Mouse (Mus musculus) mature B cell (primary cell): ENCODE measurements around the gene Ybx3.

Source experiments
- in situ Hi-C: fragments of 300-500 bp; cut with MboI; formaldehyde crosslinking; loops from 2 replicates; pipeline ENCODE4 v1.14.3; 2019

Ybx3 gene

DNA sequence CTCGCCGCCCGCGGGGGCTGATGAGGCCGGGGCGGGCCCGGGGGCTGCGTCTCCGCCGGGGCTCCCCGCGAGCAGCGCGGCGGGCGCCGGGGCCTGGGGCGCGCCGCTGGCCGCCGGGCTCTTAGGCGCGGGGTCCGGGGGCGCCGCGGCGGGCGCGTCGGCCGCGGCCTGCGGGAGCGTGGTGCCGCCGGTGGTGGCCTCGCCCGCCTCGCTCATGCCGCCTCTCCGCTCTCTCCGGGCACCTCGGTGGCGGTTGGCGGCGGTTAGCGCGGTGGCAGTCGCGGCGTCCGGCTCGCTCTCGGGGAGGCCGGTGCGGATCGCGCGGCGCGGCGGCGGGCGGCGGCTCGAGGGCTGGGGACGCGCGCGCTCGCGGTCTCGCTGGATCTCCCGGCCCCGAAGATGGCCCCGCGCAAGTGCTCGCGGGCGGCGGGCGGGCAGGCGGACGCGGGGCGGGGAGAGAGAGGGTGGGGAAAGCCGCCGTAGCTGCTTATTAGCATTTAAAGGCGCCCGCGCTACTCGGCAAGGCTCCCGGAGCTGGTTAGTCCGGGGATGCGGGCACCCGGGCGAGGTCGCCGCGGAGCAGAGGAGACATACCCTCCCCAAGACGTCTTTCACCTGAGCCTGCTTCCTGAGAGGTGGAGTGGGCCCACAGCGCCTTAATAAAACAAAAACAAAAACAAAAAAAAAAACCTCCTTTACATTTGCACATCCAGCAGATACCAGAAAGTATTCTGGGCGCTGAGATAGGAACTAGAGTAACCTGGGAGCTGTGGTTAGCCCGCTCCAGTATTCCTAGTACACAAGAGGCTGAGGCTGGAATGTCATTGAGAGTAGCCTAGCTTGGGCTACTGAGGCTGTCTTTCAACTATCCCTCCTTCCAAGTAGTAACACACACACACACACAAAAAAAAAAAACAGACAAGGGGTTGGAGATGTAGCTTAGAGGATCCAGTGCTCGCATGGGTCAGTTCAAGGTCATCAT, at the start of gene Ybx3:
Gene Ybx3 (minus strand): TSS at position 437 of the 982 bp plus-strand sequence.
- in situ Hi-C loops, result no loop called here

DNA sequence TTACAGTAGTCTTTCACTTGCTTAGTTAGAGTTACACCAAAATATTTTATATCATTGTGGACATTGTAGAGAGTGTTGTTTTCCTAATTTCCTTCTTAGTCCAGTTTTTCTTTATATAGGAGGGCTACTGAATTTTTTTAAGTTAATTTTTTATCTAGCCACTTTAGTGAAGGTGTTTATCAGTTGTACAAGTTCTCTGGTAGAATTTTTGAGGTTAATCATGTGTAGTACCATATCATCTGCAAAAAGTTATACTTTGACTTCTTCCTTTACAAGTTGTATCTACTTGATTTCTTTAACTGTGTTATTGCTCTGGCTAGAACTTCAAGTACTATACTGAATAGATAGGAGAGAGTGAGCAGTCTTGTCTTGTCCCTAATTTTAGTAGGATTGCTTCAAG, 48.4 kb upstream of the Ybx3 start:
- in situ Hi-C loops, result no loop called here

DNA sequence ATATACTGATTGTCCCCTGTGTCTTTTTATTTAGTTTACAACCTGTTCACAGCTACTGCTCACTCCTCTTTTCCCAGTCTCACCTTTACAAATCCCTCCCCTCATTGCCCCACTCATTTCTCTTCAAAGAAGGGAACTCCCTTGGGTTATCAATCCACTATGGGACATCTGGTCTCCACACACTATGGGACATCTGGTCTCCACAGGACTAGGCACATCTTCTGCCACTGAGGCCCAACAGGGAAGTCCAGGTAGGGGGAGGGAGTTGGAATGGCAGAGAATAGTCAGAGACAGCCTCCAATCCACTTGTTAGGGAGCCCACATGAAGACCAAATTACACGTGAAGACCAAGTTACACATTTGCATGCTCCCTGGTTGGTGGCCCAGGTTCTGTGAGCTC, 45.8 kb upstream of the Ybx3 start:
- in situ Hi-C loops, result no loop called here

DNA sequence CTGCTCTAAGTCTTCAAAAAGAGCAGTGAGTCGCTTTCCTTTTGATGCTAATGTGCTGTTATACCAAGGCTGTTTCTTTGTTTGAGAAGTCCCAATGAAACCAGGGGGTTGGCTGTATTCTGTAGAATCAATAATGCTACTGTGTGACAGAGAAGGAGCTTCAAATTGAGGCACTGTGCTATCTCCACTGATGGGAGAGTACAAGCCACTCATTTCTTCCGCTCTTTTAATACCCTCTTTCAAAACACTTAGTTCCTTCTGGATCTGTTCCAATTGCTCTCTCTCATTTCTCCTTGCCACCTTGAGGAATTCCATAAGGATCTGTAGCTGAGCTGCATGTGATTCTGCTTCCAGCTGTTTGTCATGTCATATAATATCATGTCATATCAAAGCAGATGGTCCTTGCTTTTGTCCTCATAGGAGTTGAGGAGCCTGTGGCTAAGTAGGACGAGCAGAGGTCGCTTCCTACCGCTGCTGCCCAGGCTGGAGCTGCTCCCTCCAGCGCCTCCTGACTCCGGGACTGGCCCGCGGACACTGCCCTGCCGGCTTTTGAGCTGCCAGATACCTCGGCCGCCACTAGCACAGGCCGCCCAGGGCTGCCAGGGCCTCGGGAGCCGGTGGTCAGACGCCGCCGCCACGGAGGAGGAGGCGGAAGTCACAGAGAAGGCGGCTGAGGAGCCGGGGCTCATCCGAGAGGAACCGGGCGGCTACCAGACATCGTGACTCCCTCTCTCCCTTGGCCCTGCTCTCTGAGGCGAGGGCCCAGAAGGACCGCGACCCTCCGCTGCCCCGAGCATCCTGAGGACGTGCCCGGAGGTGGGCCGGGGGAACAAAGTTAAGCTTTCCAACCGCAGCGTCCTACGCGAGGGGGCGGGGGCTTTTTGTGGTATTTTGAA, 45.1 kb upstream of the Ybx3 start:
- in situ Hi-C loops, result no loop called here

DNA sequence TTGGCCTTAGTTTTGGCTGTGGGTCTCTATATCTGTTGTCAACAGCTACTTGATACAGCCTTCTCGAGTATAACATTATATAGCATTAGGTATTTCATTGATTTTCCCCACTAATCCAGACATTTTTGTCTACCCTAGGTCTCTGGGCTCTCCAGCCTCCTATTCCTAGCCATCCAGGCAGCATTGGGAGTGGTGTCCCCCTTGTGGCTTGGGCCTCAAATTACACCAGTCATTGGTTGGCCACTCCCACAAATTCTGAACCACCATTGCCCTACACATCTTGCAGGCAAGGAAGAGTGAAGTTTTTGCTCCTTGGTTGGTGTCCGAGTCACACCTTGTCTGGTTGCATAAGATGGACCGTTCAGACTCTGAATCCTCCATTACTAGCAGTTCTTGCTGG, 33.3 kb upstream of the Ybx3 start:
- in situ Hi-C loops, result no loop called here

DNA sequence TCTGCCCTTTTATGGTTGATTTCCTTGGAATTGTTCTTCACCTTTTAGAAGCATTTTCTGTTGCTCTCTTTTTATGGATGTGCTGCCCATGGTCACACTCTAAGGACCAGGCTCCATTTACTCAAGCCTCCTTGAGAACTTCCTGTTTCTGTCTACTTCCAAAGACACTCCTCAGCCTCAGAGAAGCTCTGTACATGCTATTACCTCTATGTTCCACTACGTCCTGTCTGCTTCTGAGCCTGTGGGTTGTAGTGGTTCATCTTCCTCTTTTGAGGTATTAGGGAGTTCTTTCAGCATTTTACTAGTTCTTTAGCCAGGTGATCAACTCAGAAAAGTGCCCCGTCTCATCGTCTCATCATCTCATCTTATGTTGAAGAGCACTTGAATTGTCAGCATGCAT, 31.3 kb upstream of the Ybx3 start:
- in situ Hi-C loops, result no loop called here

DNA sequence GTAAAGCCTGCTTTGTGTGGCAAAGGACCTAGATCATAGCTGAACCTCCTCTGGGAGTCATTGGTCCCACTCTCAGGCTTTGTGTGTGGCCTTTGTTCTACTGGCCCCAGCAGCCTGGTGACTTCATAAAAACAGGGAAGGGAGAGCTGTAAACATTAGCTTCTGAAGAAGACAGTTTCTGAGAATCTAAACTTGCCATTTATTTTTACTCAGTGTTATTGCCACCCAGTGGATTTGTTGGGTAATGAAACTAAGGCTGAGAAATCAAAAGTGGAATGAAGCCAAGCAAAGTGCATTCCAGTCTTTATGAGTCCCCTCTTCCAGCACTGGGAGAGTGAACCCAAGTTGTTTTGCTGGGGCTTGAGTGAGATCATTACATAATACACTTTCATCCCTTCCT, 30.5 kb upstream of the Ybx3 start:
- in situ Hi-C loops, result no loop called here

DNA sequence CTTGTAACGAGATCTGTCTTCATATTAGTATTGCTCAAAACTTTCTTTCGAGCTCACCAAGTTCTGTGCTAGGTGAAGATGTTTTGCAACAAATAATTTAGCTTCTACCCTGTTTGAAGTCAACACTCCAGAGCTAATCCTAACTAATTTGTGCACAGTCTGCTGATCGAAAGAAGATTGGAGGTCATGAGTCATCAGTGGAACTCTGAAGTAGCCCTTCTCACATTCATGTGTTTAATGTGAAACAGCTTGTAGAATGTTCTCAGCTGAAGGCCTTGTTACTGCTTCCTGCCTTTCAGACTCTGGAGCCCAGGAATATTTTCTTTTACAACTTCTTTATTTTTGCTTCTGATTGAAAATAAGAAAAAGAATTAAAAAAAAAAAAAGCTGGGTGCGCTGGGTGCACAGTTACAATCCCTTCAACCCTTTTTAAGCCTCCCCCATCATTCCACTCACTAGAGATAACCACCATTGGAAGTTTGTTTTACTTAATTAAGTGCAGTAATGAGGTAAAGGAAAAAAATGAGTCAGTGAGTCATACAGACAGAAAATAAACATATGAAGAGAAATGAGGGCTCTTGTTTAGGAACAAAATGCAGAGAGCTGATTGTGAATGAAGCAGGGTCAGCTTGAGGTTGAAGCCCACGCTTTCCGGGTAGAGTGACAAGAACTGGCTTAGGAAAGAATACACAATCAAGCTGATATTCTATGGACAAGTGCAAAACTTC, 23.0 kb upstream of the Ybx3 start:
- in situ Hi-C loops, result no loop called here

DNA sequence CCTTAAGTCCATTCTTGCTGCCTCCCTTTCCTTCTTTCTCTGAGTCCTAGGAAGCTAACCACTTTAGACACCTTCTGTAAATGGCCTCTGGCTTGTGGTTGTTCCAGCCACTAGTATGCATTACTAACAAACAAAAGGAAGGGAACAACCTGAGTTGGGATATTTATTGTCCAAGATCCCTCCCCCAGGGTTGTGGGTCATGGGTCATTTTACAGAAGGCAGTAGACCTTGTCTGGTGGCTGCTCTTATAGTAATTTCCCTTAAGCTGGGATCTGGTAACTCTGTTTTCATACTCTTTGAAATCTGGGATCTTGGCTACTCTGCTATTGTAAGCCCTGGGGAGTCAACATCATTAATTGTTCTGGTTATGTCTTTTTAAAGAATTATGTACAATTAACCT, 18.7 kb upstream of the Ybx3 start:
- in situ Hi-C loops, result no loop called here

DNA sequence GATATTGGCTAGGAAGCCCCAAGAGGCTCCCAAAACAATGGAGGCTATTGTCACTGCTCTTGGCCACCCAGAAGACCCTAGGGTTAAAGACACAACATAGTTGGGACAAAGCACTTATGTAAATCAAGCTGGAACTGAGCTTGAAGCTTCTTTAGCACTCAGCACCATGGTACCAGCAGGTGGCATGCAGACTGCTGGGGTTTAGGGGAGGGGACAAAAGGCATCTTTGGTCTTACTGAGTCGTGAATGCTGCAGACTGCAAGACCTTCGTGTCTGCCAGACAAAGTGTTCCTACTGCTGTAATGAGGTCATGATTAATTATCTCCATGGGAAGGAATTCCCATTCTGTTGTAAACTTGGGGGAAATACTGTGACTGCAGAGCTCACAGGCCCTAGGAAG, 17.6 kb upstream of the Ybx3 start:
- in situ Hi-C loops, result no loop called here

DNA sequence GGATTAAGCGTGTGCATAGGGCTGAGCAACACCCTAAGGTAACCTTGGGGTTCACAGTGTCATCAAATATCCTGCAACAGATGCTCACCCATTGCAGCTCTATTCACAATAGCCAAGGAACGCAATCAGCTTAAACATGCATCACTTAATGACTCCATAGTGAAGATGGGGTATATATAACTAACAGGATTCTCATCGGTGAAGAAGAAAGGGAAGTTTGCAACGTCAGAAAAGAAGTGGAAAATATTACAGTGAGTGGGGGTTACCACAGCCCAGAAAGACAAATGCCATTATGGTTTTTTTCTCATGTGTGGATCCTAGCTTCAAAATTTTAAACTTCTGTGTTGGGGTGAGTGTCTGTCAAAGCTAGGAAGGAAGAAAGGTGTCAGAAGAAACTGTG, 16.9 kb upstream of the Ybx3 start:
- in situ Hi-C loops, result no loop called here

DNA sequence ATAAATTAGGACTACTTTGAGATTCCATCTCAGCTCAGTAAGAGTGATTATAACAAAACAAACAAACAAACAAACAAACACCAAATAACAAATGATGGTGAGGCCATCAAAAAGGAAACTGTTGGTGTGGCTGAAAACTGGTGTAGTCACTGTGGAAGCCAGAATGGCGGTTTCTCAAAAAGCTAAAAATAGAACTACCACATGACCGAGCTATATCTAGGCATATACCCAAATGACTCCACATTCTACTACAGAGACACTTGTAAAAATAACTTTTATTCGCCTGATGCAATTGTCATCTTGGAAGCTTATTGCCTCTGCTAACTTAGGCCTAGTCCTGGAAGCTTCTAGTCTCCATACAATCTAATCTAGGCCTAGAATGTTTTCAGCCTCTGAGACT, 16.0 kb upstream of the Ybx3 start:
- in situ Hi-C loops, result no loop called here

DNA sequence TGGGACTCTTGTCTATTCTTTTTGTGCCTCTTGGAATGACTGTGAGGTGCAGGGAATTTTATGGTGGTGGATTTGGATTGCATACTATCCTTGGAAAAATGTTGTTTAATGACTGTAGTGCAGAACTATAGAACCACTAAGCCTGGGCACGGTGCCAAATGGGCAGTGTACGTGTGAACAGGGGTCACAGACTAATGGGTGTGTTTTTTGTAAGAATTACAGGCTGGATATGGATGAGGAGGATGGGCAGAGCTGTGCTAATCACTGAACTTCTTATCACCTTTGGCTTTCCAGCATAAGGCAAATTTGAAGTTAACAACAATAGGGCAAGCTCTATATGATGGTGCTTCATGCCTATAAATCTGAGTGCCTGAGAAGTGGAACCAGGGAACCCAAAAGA, 14.8 kb upstream of the Ybx3 start:
- in situ Hi-C loops, result no loop called here

DNA sequence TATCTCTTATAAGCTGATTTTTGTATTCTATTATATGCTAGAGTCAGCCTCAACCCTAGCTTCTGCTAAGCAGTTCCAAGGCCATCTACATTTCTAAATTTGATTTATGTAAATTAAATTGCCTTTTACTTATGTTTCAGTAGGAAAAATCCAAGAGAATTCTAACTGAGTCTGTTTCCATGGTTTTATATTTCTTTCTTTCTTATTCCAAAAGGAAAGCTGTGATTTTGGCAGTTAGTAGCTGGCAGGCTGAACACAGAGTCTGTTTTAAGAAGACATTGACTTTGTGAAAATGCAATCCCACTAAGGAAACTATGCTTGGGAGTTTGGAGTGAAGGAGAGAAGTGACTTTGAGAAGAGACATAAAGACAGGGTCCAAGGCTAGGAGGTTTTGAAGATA, 14.3 kb upstream of the Ybx3 start:
- in situ Hi-C loops, result no loop called here

DNA sequence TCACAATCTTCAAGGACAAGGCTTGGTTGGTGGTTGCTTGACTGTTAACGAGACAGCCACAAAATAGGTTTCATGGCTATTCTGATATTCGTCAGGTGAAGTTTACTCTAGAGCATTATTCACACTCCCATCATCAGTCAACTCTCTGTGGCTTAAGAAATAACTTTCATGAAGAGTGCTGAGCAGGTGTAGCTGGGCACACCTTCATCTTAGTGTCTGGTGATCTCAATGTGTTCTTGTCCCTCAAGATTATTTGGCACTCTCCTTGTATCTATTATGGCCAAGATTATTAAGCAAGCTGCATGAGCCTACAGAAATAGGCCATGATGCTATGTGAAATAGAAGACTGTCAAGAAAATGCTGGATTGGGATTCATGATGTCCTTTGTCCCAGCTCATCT, 13.0 kb upstream of the Ybx3 start:
- in situ Hi-C loops, result no loop called here

DNA sequence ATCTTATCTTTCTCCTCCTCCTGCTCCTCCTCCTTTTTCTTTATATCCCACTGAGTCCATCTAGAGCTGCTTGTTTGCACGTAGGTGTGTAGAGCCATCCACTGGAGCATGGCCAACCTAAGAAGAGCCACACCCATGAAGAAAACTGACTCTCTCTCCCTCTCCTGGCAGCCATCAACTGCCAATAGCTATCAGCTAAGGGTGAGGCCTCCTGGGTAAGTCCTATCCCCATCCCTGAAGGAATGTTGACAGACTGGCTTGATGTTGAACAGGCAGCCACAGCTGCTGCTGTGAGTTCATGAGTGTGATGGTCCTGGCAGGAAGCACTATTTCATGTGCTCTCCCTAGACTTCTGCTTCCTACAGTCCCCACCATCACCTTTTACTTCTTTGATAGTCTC, 8.4 kb upstream of the Ybx3 start:
- in situ Hi-C loops, result no loop called here

DNA sequence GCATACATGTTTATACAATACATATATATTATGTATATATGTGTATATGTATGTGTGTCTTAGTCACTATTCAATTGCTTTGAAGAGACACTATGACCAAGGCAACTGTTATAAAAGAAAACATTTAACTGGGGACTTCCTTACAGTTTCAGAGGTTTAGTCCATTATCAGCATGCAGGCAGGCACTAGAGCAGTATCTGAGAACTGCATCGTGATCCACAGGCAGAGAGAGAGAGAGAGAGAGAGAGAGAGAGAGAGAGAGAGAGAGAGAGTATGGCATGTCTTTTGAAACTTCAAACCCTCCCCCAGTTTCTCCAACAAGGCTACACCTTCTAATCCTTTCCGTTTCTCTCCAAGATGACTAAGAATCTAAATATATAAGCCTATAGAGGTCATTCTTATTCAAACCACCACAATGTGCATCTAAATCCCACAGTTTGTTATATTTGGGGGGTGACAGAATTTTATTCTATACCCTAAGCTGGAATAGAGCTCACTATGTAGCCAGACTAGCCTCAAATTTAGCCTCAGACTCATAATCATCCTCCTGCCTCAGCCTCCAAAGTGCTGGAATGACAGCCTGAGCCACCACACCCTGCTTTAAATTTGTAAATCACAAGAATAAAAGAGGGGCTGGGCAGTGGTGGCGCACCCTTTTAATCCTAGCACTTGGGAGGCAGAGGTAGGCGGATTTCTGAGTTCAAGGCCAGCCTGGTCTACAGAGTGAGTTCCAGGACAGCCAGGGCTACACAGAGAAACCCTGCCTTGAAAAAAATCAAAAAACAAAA, 5.8 kb upstream of the Ybx3 start:
- in situ Hi-C loops, result no loop called here

DNA sequence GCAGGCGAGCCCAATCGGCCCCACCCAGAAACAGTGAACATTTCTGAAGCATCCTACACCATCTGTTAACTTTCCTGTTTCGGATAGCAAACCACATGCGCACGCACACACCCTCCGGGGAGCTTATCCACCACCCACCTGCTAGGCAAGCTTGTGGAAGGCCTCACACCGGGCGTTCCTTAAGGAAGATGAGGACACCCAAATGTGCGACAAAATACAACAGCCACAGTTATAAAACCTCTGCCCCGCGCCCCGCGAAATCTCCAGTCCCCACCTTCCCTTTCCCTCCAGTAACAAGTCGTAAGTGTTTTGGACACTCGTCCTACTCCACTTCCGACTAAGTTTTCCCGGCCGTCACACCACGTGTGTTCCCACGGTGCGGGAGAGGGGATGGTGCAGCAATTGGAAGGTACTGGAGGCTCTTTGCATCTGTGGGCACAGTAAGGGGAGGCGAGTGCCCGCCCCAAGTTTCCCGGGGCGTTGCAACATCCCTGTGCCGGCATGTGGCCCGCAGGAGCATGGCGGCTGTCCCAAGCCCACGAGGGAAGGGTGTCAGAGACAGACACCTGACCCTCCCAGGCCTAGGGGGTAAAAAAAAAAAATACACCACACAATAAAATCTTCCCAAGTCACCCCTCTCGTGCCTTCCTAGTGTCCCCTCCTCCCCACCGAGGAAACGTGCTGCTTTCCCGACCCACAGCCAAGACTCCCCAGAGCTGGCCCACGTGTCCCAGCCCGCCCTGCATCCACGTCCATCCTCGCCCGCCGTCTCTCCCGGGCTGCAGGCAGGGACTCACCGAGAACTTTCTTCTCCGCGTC, 846 bp downstream of the Ybx3 start:
- in situ Hi-C loops, result no loop called here

DNA sequence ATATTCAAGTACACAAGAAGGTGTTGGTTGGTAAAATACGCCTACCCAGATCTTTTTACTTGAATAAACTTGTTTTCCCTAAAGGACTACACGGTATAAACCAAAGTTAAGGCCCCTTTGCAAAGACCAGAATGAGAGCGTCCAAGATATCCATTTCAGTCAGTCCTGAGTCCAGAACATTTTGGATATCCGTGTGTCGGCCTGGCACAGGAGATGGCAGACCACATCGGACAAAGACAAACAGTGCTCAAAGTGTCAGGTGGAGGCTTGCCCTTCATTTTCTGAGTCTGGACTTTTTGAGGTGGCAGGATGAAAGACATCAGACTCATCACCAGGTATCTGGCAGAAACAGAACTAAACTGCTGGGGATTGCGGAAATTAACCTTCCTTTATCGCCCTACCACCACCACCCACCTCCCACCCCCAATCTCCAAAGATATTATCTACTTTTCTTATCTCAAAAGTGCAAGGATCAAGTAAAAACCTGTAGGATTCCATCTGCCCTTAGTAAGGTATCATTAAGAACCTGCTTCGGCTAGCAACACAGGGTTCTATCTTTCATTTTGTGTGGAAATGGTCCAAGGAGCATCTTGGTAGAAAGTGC, 1.8 kb downstream of the Ybx3 start:
- in situ Hi-C loops, result no loop called here

DNA sequence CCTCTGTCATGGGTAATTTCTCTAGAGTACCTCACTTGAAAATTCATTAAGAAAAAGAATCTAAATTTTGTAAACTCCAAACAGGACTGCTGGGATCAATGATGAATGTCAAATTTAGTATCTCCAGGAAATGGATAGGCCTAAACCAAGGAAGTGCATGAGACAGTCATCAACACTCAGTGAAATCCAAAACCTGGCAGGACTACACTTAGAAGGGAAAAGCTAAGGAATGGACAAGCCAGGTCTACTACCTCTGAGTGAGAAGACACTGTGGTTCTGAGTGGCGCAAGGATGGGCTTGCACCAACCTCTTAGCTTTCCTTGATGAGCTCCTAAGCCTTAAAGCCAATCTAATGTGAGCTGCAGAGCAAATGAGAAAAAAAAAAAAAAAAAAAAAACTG, 2.8 kb downstream of the Ybx3 start:
- in situ Hi-C loops, result no loop called here
